Mouse (Mus musculus) B cell, adult 67 days (primary cell): Measurements from ENCODE around the gene Zfp654. TPM values are rescaled to one million over a fixed set of nuclear protein-coding genes. Genes with fewer than 3 reads are reported as not detected.

Source experiments
- total RNA-seq, 2 experiments: library from RNA; stranded (reverse); gene quantifications; 4 replicates each; pipeline ENCODE4 v1.2.4; 2023

The Zfp654 gene
- 10 to 100 TPM; 17.1 to 17.2 TPM for total RNA-seq

GRCm38 (mm10) chr16:64851563-64852362, at the start of gene Zfp654, which contains the start of gene Cggbp1:
Gene Zfp654 (minus strand): TSS chr16:64851652.
Gene Cggbp1 (plus strand): TSS chr16:64851996.

GRCm38 (mm10) chr16:64770521-64771430, 80.7 kb downstream of the Zfp654 start, which contains the start of gene 4930453N24Rik:
Gene 4930453N24Rik (minus strand): TSS chr16:64771161.

Other genes starting within 250 kb of the Zfp654 start
- not detected for gene Csnka2ip, start 249.2 kb downstream of the Zfp654 start, total RNA-seq
- 10 to 100 TPM; 26.7 to 29.6 TPM for gene 4930453N24Rik, start 80.5 kb downstream of the Zfp654 start, total RNA-seq
- 100 to 1,000 TPM; 111 to 116 TPM for gene Cggbp1, start 344 bp upstream of the Zfp654 start, total RNA-seq